Mouse (Mus musculus) spleen, adult 2 months (tissue): ENCODE data around the gene Dusp12. TPM values are rescaled to one million over a fixed set of nuclear protein-coding genes. Genes with fewer than 3 reads are reported as not detected.
A peak's percentile ranks its signal among the peaks of the same experiment; 100 is the strongest.

Source experiments
- DNase-seq, 2 experiments: peaks; one replicate each; pipeline versions ENCODE4 v3.0.0 to v3.0.0-alpha.2; 2012 to 2021; ENCODE audit warnings: low spot score in 2 of 2, low read depth in 1 of 2
- H3K27ac ChIP-seq: fragments of 200-500 bp; 2 replicates; pipeline ENCODE4 v1.5.1; 2012; ENCODE audit warnings: low read length, inconsistent platforms; ENCODE audit not compliant: insufficient read depth
- H3K27me3 ChIP-seq: fragments of 200-500 bp; 2 replicates; pipeline ENCODE4 v1.6.1; 2012; ENCODE audit warnings: mild to moderate bottlenecking, moderate library complexity, low read length, inconsistent platforms; ENCODE audit not compliant: control insufficient read depth, insufficient read depth
- H3K36me3 ChIP-seq: fragments of 200-500 bp; 2 replicates; pipeline ENCODE4 v1.6.1; 2012; ENCODE audit warnings: mild to moderate bottlenecking, low read length, inconsistent platforms; ENCODE audit not compliant: control insufficient read depth, insufficient read depth
- H3K4me1 ChIP-seq: fragments of 200-500 bp; 2 replicates; pipeline ENCODE4 v1.6.1; 2011; ENCODE audit warnings: inconsistent platforms; ENCODE audit not compliant: control insufficient read depth, insufficient read depth, insufficient read length
- H3K4me3 ChIP-seq: fragments of 200-500 bp; 2 replicates; pipeline ENCODE4 v1.5.1; 2011; ENCODE audit warnings: mild to moderate bottlenecking, inconsistent platforms; ENCODE audit not compliant: insufficient read depth, insufficient read length; ENCODE audit errors: extremely low read depth
- CTCF ChIP-seq: fragments of 200-500 bp; IDR thresholded peaks from 2 replicates; pipeline ENCODE4 v1.5.1; 2011; ENCODE audit warnings: mild to moderate bottlenecking, inconsistent platforms; ENCODE audit not compliant: insufficient read depth, insufficient read length, insufficient replicate concordance; ENCODE audit errors: extremely low read depth
- POLR2A ChIP-seq: fragments of 200-500 bp; IDR thresholded peaks from 2 replicates; pipeline ENCODE4 v1.6.1; 2011; ENCODE audit warnings: low read depth, low read length, inconsistent platforms
- WGBS: fragments of 180-500 bp; shearing (Covaris S2); methylation state at CpG from one replicate; pipeline ENCODE4 v1.1.7; 2018; 5-methylcytosine and 5-hydroxymethylcytosine counted together
- polyA plus RNA-seq: library from polyadenylated mRNA; depleted of rRNA; stranded (reverse); fragments of >200 nt; gene quantifications from 2 replicates; pipeline ENCODE4 v1.2.3, GENCODE M21; 2012

The Dusp12 gene
- polyA plus RNA-seq, 1 experiment, result 11.0 TPM

DNA sequence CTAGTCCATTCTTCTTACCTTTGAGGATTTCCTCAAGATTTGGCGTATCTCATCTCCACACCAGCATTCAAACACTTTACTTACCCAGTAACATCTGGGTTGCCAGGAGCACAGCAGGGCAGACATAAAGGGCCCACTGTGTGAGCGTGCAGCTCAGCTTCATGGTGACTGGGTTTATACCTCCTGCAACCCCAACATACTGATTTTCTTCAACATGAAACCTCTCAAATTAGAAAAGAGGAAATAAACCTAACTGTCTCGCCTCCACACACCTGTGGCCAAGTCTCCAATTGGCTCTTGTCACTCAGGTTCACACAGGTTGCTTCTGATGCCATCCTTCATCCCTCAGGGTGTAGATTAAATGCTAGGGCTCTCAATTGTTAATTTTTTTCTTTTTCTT, 42.0 kb upstream of the Dusp12 start, which contains the start of gene Fcrla:
Gene Fcrla (minus strand): TSS at position 206 of the 400 bp plus-strand sequence.
- Histone ChIP-seq H3K4me1 (peaks cover 26% of the 10 kb centered on the region), H3K27me3 (no peaks in the 10 kb centered on the region), H3K36me3 (no peaks in the 10 kb centered on the region), H3K4me3 (peak within 1 kb of the TSS; percentile 76), H3K27ac (peak within 1 kb of the TSS; percentile 98)
- TF ChIP-seq CTCF (no peak), POLR2A (peak; percentile 83)
- DNase-seq, result peak in 1 of 2 experiments; percentile 66
- 38% methylated on average over 3 of the region's 3 CpGs for WGBS

DNA sequence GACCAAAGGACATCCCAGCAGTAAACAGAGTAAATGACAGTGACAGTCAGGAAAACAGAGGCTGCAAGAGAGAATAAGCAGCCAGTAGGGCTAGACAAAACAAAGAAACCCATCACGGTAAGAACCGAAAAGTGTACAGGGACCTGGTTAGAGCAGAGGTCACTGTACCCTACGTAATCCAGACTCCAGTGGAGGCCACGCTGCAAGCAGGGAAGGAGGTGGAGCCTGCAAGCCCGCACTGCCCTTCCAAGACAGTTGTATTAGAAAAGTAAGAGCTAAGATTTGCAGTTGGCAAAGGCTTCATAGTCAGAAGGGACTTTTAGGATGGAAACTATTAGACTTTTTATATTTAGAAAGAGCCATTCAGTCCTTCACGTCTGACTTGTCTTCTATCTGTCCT, 41.6 kb upstream of the Dusp12 start:
- Histone ChIP-seq H3K36me3 (peaks cover 1% of the 10 kb centered on the region; the same call in 1 of the 2 replicates), H3K27me3 (no peaks in the 10 kb centered on the region), H3K27ac (peak overlapping the region; percentile 98), H3K4me3 (peak overlapping the region; percentile 76), H3K4me1 (peaks cover 22% of the 10 kb centered on the region)
- DNase-seq, result peak in 1 of 2 experiments; percentile 39
- no peak for TF ChIP-seq POLR2A
- no peak for TF ChIP-seq CTCF
- WGBS, result 38% methylated on average over 6 of the region's 6 CpGs

DNA sequence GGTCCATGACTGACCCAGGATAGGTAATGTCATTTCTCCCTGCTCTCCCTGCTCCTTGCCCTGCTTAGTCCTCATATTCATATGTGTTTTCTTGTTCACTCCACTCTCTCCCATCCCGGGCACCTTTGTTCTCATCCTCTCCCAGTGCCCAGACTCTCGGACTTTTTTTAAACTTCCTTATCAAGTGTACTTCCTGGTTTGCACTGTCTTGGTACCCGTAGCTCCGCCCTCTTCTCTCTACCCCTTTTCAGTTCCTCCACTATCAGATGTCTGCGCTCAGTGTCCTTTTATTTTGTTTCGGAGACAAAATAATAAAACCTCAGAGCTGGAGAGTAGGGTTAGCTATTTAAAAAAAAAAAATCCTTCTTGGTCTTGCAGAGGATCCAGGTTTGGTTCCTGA, 39.1 kb upstream of the Dusp12 start:
- peaks cover 22% of the 10 kb centered on the region for H3K4me1 ChIP-seq
- WGBS, result 14% methylated on average over 6 of the region's 6 CpGs
- H3K4me3 ChIP-seq, result peak overlapping the region; percentile 52
- TF ChIP-seq POLR2A (no peak; the same call in 1 of the 2 replicates), CTCF (no peak)
- peak in 1 of 2 experiments; percentile 74 for DNase-seq
- peaks cover 13% of the 10 kb centered on the region for H3K36me3 ChIP-seq
- no peaks in the 10 kb centered on the region for H3K27me3 ChIP-seq
- H3K27ac ChIP-seq, result peak overlapping the region; percentile 84

DNA sequence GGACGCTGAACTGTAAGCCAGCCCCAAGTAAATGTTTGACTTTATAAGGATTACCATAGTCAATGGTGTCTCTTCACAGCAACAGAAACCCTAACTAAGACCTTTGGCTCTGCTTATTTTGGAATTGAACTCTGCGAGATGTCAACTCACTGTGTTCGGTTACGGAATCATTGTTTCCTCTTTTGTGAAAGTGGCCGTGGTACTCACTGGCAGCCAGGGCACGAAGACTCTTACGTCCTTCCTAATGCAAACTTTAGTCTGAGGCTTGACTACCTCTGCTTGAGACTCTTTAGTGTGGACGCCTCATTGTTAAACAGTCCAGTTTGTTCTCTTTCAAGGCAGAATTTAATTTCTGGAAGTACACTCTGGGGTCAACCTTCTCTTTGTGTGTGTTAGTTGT, 34.0 kb upstream of the Dusp12 start:
- WGBS, result 89% methylated on average over 8 of the region's 8 CpGs
- DNase-seq, result no peak
- H3K4me1 ChIP-seq, result peaks cover 6% of the 10 kb centered on the region
- no peaks in the 10 kb centered on the region for H3K27me3 ChIP-seq
- TF ChIP-seq POLR2A (no peak), CTCF (no peak)
- H3K36me3 ChIP-seq, result peaks cover 31% of the 10 kb centered on the region
- no peak overlapping the region for H3K27ac ChIP-seq
- H3K4me3 ChIP-seq, result no peak overlapping the region

DNA sequence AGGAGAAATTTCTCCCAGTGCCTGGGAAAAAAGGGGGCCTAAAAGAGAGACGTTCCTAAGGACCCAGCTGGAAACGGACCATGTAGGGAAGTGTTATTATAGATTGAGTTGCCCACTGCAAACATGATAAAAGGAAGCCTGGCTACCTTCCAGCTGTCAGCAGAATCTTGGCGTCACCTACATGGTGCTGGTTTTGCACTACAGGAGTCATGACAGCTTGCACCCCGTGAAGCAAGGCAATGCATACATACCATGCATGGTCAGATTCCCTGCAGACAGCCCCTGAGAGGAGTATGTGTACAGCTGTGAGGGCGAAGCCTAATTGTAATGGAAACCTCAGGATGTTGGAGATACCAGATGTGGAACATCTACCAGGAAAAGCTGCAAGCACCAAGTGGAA, 30.3 kb upstream of the Dusp12 start:
- Histone ChIP-seq H3K27me3 (no peaks in the 10 kb centered on the region), H3K4me1 (no peaks in the 10 kb centered on the region), H3K4me3 (no peak overlapping the region), H3K27ac (no peak overlapping the region), H3K36me3 (peaks cover 23% of the 10 kb centered on the region; the same call in 1 of the 2 replicates)
- no peak for DNase-seq
- TF ChIP-seq CTCF (no peak), POLR2A (no peak)
- WGBS, result 80% methylated on average over 5 of the region's 5 CpGs

DNA sequence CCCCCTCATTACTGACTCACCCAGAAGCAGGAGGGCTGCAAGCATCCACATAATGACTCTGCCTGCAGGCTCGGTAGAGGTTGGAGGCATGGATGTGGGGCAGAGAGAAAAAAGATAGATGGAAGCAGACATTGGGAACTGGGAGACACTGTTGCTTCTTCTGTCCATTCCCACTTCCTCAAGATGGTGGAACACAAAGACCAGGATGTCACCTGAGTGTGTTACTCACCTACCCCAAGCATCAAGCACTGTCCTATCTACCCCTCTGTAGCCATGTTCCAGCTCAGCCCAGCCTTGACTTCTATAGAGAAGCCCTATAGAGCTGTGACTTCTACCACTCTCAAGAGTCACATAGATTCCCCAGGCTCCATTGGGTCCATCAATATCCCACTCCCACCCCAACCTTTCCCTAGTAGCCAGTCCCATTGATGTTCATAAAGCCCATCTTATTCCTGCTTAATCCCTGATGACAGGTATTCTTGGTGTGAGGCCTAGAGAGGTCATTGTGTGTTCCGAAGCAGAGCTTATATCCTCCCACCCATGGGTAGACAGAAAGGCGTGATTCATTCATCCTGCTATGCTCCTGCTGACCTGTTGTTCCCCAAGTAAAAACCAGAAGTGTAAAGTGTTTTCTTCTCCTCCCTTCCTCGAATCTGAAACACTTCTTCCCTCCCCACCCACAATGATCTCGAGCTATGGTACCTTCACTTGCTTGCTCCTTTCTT, 27.7 kb upstream of the Dusp12 start, which contains the start of gene Fcrlb:
Gene Fcrlb (minus strand): TSS at position 51 of the 725 bp plus-strand sequence.
- WGBS, result 78% methylated on average over 5 of the region's 5 CpGs
- H3K4me3 ChIP-seq, result no peak within 1 kb of the TSS
- TF ChIP-seq POLR2A, result no peak
- no peak for TF ChIP-seq CTCF
- H3K27me3 ChIP-seq, result no peaks in the 10 kb centered on the region
- H3K27ac ChIP-seq, result no peak within 1 kb of the TSS
- DNase-seq, result no peak
- peaks cover 9% of the 10 kb centered on the region; the same call in 1 of the 2 replicates for H3K4me1 ChIP-seq
- H3K36me3 ChIP-seq, result peaks cover 10% of the 10 kb centered on the region; the same call in 1 of the 2 replicates

DNA sequence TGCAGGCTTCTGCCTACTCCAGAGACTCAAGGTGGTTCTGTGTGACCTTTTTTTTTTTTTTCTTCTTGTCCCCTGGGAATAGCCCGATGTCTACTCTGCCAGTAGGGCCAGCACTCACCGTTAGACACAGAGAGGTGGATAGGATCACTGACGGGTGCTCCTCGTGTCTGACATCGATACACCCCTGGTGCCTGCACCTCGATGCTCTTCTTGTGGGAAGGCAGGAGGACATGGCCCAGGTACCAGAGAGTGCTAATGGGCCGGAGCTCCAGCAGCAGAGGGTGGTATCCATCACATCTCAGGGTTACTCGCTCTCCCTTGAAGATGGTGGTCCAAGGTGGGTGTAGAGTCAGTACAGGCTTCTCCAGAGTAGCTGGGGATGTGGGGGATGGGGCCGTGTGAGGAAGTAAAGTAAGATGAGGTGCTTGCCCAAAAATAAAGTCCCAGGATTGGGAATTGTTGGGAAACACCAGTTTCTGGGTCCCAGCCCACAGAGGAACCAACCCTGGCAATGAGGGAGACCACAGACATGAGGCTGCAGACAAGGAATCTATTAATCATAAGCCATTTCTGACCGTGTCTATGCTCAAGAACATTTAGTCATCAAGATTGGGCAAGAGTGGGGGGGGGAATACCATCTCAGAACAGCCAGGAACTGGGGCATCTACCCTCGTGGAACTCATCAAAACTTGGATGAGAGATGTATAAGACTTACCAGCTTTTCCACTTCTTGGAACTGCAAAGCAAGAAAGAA, 26.7 kb upstream of the Dusp12 start:
- Histone ChIP-seq H3K4me1 (peaks cover 17% of the 10 kb centered on the region), H3K4me3 (no peak overlapping the region), H3K27ac (no peak overlapping the region), H3K27me3 (peaks cover 1% of the 10 kb centered on the region; the same call in 1 of the 2 replicates), H3K36me3 (peaks cover 6% of the 10 kb centered on the region; the same call in 1 of the 2 replicates)
- TF ChIP-seq CTCF (no peak), POLR2A (no peak)
- DNase-seq, result no peak
- WGBS, result 77% methylated on average over 11 of the region's 11 CpGs
